Mouse (Mus musculus) cortical plate, adult 2 months (tissue): ENCODE data around the gene Wdcp.

Experiments
- CTCF ChIP-seq: fragments of 200-500 bp; IDR thresholded peaks from 2 replicates; pipeline ENCODE4 v1.5.1; 2011; ENCODE audit warnings: mild to moderate bottlenecking, control low read depth, low read length; ENCODE audit not compliant: insufficient read depth; ENCODE audit errors: extremely low read depth
- POLR2A ChIP-seq: fragments of 200-500 bp; IDR thresholded peaks from 2 replicates; pipeline ENCODE4 v1.6.1; 2011; ENCODE audit warnings: mild to moderate bottlenecking, low read length, control low read depth; ENCODE audit not compliant: insufficient read depth; ENCODE audit errors: extremely low read depth

DNA sequence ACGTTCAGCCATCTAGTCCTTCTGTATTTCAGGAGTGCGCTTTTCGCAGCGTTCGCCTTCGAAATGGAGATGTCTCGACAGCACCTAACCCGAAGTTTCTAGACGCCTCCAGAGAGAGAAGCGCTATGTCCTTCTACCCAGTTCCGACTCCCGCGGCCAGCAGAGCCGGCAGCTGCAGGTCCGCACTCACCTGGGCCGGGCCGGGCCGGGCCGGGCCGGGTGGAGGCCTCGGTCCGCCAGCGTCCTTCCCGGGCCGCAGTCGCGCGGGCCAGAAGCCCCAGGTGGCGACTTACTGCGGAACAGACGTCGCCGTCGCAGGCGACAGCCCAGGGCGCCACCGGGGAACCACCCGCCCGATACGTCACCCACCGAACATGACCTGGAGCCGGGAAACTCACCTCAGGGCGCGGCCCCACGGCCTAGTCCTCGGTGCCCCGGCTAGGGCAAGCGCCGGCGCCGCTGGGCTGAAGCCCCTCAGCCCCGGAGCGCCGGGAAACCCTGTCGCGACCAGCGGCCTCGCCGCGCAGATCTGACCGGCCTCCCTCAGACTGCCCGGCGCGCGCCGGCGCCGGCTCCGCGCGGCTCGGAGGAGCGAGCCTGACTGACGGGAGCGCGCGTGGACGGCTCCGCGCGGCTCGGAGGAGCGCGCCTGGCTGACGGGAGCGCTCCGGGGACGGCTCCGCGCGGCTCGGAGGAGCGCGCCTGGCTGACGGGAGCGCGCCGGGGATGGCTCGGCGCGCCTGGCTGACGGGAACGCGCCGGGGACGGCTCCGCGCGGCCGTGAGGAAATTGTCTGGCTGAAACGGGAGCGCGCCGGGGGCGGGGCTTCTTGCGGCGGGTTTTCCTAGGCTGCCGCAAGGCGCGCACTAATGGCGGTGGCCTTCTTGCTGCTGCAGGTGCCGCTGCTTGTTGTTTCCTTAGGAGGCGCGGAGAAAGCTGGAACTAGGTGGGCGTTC, 64.1 kb downstream of the Wdcp start, which contains the start of gene Ubxn2a:
- TF ChIP-seq POLR2A: no peak; the same call in 1 of the 2 replicates
- TF ChIP-seq CTCF: no peak
